Mouse (Mus musculus): ENCODE measurements at regions not wholly inside any gene's neighbourhood (a gene's known extent, or its start where the extent isn't known, plus 50 kb on each side); places are given as distances from the start of the nearest gene placed in this dataset.

DNA sequence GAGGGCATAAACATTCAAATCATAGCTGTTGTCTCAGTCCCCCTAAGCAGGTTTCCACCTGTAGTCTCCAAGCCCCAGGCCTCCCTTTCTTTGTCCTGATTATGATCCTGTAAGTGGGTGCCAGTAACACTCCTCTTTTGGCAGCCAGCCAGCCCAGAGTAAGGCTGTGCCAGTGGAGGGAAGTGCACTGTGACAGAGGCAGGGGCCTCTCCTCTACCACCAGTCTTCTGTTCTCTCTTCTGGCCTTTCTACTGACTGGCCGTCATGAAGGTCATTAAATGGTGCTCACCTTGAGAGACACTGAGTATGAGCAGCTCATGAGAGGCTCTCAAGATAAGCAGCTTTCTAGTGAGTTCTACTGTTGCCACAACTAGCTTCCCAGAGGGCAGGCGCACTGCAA is 63.5 kb upstream of the Met start:
- peak in 1 of 2 experiments; percentile 4 for DNase-seq

DNA sequence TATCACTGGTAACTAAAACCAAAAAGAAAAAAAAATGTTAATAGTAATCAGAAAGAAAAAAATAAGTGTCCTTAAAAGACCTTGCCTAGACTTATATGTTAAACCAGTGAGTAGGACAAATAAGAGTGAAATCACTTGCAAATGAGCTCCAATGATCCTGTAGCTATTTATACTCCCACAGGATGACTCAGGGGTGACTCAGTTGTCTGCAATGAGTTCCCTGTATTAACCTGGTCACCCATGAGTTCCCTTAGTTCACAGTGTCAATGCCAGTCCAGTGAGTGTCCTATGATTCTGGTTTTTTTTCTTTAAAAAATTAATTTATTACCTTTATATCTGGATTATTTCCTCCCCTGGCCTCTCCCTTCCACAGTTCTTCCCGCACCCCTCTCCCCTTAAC is 55.5 kb upstream of the Met start:
- DNase-seq: no peak

DNA sequence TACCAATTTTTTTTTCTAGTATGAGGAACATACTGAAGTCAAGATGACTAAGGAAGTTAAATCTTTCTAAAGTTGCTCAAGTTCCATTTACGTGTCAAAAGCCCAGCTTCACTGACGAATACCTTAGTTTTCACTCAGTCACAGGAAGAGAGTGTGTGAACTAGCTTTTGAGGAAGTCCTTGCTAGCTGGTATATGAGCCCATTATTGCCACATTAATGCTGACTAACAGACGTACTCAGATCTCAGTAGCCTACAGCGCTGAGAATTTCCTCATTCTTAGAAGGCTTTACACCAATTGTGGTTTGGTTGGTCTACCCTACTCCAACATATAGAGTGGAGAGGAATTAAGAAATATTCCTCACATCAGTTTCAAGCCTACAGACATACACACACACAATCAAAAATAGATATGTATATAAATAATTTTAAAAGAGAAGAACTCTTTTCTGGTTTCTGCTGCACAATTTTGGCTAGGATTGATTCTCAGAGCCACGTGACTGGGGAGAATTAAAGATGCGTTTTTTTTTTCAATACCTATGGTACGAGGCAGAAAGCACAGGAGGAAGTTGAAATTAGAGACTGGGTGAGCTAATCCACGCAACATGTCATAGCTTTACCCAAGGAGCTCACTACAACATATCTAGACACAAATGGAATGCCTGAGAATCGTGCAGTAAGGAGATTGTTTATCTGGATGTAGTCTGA is 53.7 kb upstream of the Met start:
- no peak for DNase-seq

DNA sequence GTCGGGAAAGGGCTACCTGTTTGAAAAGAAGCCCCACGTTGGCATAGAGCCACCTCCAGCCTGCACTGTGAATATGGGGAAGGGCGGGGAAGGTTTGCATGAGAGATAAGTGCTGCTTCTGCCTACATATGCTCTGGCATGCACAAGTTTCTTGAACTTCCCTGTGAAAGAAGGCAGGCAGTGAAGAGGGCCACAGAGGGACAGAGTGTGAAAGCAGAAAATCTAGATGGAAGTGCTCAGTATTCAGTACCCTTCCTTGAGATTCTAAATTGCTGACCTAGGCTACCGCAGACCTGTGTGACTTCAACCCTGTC is 53.2 kb upstream of the Met start:
- no peak for DNase-seq

All from cerebellum, postnatal 36 days (tissue).